Mouse (Mus musculus) embryonic fibroblast, embryonic 13.5 days (primary cell): ENCODE data around the gene Metrnl.

Experiments used
- CTCF ChIP-seq: IDR thresholded peaks from 2 replicates; pipeline ENCODE4 v1.5.1; 2011; ENCODE audit warnings: mild to moderate bottlenecking, control low read depth, low read length, moderate library complexity, borderline replicate concordance; ENCODE audit not compliant: insufficient read depth
- POLR2A ChIP-seq: IDR thresholded peaks from 2 replicates; pipeline ENCODE4 v1.6.1; 2011; ENCODE audit warnings: low read depth, mild to moderate bottlenecking, control low read depth, low read length, moderate library complexity

DNA sequence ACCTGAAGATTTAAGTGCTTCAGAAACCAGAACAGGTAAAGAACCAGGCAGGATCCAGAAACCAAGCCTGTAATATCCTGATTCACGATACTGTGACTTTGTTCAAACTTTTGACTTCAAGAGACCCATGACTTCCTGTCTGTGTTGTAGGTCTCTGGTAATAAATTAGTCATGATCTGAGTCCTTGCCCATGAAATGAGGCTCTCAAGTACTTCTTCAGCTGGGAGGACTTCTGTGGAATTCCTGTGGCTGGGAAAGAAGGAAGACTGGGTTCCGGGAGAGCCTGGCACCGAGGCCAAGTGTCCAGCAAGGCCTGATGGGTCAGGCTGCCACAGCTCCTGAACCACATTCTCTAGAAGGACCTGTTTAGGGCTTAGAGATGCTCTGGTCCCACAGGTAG, 19.4 kb downstream of the Metrnl start:
- TF ChIP-seq POLR2A = no peak
- no peak for TF ChIP-seq CTCF
